Mouse (Mus musculus) ES-Bruce4 (cell line): ENCODE measurements around the gene Kcng4. TPM values are rescaled to one million over a fixed set of nuclear protein-coding genes. Genes with fewer than 3 reads are reported as not detected.

Source experiments
- H3K27ac ChIP-seq: 2 replicates; pipeline ENCODE4 v1.5.1; 2012; ENCODE audit warnings: low read length, inconsistent platforms; ENCODE audit not compliant: insufficient read depth
- H3K27me3 ChIP-seq: 2 replicates; pipeline ENCODE4 v1.6.1; 2012; ENCODE audit warnings: mild to moderate bottlenecking, low read length, inconsistent platforms; ENCODE audit not compliant: control insufficient read depth, poor library complexity, insufficient read depth, severe bottlenecking
- H3K36me3 ChIP-seq: 2 replicates; pipeline ENCODE4 v1.6.1; 2012; ENCODE audit warnings: inconsistent platforms, mild to moderate bottlenecking, low read length, moderate library complexity; ENCODE audit not compliant: control insufficient read depth, poor library complexity, insufficient read depth, severe bottlenecking
- H3K4me1 ChIP-seq: one replicate; pipeline ENCODE4 v1.8.1; 2011; ENCODE audit warnings: low read length; ENCODE audit not compliant: control insufficient read depth, insufficient read depth
- H3K4me3 ChIP-seq: 2 replicates; pipeline ENCODE4 v1.5.1; 2011; ENCODE audit warnings: low read depth, mild to moderate bottlenecking, low read length
- H3K9ac ChIP-seq: 2 replicates; pipeline ENCODE4 v1.6.1; 2012; ENCODE audit warnings: low read depth, mild to moderate bottlenecking, inconsistent platforms; ENCODE audit not compliant: poor library complexity, severe bottlenecking
- H3K9me3 ChIP-seq: replicated peaks from 2 replicates; pipeline ENCODE4 v1.6.1; 2012; ENCODE audit warnings: mild to moderate bottlenecking, low read length, inconsistent platforms; ENCODE audit not compliant: control insufficient read depth, poor library complexity, insufficient read depth, severe bottlenecking
- CTCF ChIP-seq: IDR thresholded peaks from one replicate; pipeline ENCODE4 v1.8.1; 2011; ENCODE audit warnings: low read depth, low read length
- EP300 ChIP-seq: IDR thresholded peaks from 2 replicates; pipeline ENCODE4 v1.6.1; 2011; ENCODE audit warnings: low read depth, low read length; ENCODE audit not compliant: insufficient read depth
- POLR2A ChIP-seq: IDR thresholded peaks from one replicate; pipeline ENCODE4 v1.8.1; 2011; ENCODE audit warnings: low read length; ENCODE audit not compliant: insufficient read depth
- polyA plus RNA-seq: library from polyadenylated mRNA; stranded (reverse); fragments of >200 nt; gene quantifications from 2 replicates; pipeline ENCODE4 v1.2.4, GENCODE M21; 2011; ENCODE audit warnings: low read depth; ENCODE audit not compliant: missing spikeins, insufficient read depth, insufficient read length

The Kcng4 gene
- not detected in 2 replicates for polyA plus RNA-seq

- Histone ChIP-seq H3K9ac (no peak within 1 kb of the TSS), H3K9me3 (no peaks in the 10 kb centered on the region), H3K27ac (no peak within 1 kb of the TSS), H3K4me1 (no peaks in the 10 kb centered on the region), H3K27me3 (no peaks in the 10 kb centered on the region; the same call in none of the 2 replicates), H3K4me3 (no peak within 1 kb of the TSS), H3K36me3 (no peaks in the 10 kb centered on the region)
- no peak for TF ChIP-seq CTCF
- no peak for TF ChIP-seq EP300
- no peak for TF ChIP-seq POLR2A
These were observed at the start of gene Kcng4 for GRCm38 (mm10) chr8:119635378-119635777. Kcng4 (minus strand) TSS chr8:119635680.

DNA sequence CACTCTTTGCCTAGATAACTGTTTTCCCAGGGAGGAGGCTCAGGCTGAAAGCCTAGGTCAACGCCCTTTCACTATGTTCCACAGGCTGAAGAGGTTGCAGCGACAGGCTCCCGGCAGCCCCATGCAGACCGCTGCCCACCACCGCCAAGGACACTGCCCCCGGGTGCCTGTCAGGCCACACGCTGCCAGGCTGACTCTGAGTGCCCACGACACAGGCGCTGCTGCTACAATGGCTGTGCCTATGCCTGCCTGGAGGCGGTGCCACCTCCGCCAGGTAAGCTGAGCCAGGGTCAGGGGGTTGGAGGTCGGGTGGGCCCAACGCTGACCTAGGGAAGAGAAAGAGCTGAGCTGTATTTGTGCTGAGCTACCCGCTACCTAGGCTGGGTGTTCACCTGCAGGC, 43.7 kb upstream of the Kcng4 start:
- no peak overlapping the region for H3K27ac ChIP-seq
- H3K4me3 ChIP-seq: peak overlapping the region; percentile 28
- TF ChIP-seq EP300 (no peak), CTCF (no peak), POLR2A (no peak)
- no peaks in the 10 kb centered on the region for H3K9me3 ChIP-seq
- H3K9ac ChIP-seq: no peak overlapping the region
- no peaks in the 10 kb centered on the region for H3K4me1 ChIP-seq
- H3K36me3 ChIP-seq: no peaks in the 10 kb centered on the region
- H3K27me3 ChIP-seq: no peaks in the 10 kb centered on the region

GRCm38 (mm10) chr8:119678138-119678843, 42.8 kb upstream of the Kcng4 start:
- TF ChIP-seq POLR2A: no peak
- TF ChIP-seq CTCF: peak; percentile 82
- Histone ChIP-seq H3K9ac (no peak overlapping the region), H3K4me1 (no peaks in the 10 kb centered on the region), H3K27me3 (no peaks in the 10 kb centered on the region), H3K4me3 (peak overlapping the region; percentile 61), H3K27ac (no peak overlapping the region), H3K9me3 (no peaks in the 10 kb centered on the region), H3K36me3 (no peaks in the 10 kb centered on the region)

DNA sequence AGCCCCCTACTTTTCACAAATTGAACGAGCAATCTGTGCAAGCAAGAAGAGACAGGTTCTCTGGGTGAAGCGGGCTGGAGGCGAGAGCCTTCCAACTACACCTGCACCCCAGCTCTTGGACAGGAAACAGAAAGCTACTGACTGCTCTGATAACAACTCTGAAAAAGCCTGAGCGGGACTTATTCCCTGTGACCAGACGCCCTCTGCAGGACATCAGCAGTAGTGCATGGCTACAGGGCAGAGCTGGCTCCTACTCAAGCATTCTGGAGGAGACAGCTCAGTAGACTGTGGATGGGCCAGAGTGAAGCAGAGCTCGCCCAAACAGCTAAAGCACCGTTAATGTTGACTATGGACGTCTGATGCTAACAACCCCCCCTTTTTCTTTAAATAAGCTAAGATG, 40.9 kb upstream of the Kcng4 start:
- H3K27ac ChIP-seq: no peak overlapping the region
- peak; percentile 96 for TF ChIP-seq CTCF
- TF ChIP-seq POLR2A: no peak

GRCm38 (mm10) chr8:119675457-119675856, 40.0 kb upstream of the Kcng4 start:
- Histone ChIP-seq H3K27ac (no peak overlapping the region), H3K4me1 (no peaks in the 10 kb centered on the region), H3K9me3 (no peaks in the 10 kb centered on the region), H3K27me3 (no peaks in the 10 kb centered on the region), H3K4me3 (no peak overlapping the region), H3K36me3 (no peaks in the 10 kb centered on the region), H3K9ac (no peak overlapping the region)
- TF ChIP-seq EP300: no peak
- no peak for TF ChIP-seq CTCF

More for the DNA sequence above, 40.9 kb upstream of the Kcng4 start:
- H3K9ac ChIP-seq: no peak overlapping the region
- H3K4me3 ChIP-seq: no peak overlapping the region
- H3K4me1 ChIP-seq: no peaks in the 10 kb centered on the region
- no peaks in the 10 kb centered on the region for H3K9me3 ChIP-seq
- no peaks in the 10 kb centered on the region for H3K27me3 ChIP-seq
- no peaks in the 10 kb centered on the region for H3K36me3 ChIP-seq

DNA sequence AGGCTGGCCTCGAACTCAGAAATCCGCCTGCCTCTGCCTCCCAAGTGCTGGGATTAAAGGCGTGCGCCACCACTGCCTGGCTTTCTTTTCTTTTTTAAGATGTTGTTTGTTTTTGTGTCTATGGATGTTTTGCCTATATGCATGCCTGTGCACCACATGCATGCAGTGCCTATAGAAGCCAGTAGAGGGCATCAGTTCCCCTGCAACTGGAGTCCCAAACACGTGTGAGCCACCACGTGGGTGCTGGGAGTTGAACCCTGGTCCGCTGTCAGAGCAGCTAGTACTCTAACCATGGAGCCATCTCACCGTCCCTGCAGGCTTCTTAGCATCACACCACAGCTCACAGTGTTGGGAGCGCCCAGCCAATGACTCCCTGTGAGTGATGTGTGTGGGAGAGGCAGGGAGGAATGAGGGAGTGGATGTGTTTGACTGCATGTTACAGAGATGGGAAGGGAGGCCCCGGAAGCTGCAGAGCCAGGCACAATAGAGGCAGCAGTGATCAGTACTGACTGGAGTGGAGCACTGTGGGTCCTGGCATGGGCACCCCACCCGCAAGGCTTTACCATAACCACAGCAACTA, 38.6 kb upstream of the Kcng4 start:
- H3K4me1 ChIP-seq: no peaks in the 10 kb centered on the region
- H3K27me3 ChIP-seq: no peaks in the 10 kb centered on the region
- no peak overlapping the region for H3K27ac ChIP-seq
- no peak overlapping the region for H3K9ac ChIP-seq
- H3K9me3 ChIP-seq: no peaks in the 10 kb centered on the region
- H3K36me3 ChIP-seq: no peaks in the 10 kb centered on the region
- no peak overlapping the region for H3K4me3 ChIP-seq
- TF ChIP-seq CTCF (peak; percentile 69), EP300 (no peak)
